Mouse (Mus musculus): ENCODE measurements around the gene Sycp3. TPM values are rescaled to one million over a fixed set of nuclear protein-coding genes. Genes with fewer than 3 reads are reported as not detected.
"Not testable (repeated sequence)": the region's sequence is repeated elsewhere in the genome, so short reads cannot be mapped to it uniquely, and the experiment has no call there.

Gene Sycp3
- polyA plus RNA-seq, 1 experiment from 2014 or later = 0.51 TPM

- Histone ChIP-seq H3K27ac (ENCODE audit: low read length) (no peak overlapping the region), H3K9me3 (replicated peaks; ENCODE audit: control insufficient read depth, low read length, poor library complexity, severe bottlenecking) (no peaks in the 10 kb centered on the region), H3K4me3 (ENCODE audit: low read depth, low read length) (no peak overlapping the region), H3K27me3 (ENCODE audit: control insufficient read depth, insufficient read depth, low read depth, low read length) (no peaks in the 10 kb centered on the region), H3K9ac (ENCODE audit: low read depth, low read length) (no peak overlapping the region), H3K4me1 (ENCODE audit: control insufficient read depth, insufficient read depth, low read length) (no peaks in the 10 kb centered on the region), H3K36me3 (ENCODE audit: control insufficient read depth, insufficient read depth, low read length) (peaks cover 33% of the 10 kb centered on the region), H3K4me2 (ENCODE audit: low read length) (no peak overlapping the region)
- WGBS = 92% methylated on average over 6 of the region's 6 CpGs
- no peak for ATAC-seq
Observed at GRCm38 (mm10) chr10:88427998-88428397, 31.4 kb upstream of the Sycp3 start.

- ATAC-seq = no peak
Observed at GRCm38 (mm10) chr10:88441224-88441623, 18.1 kb upstream of the Sycp3 start.

GRCm38 (mm10) chr10:88451221-88451620, 8.1 kb upstream of the Sycp3 start:
- no peaks in the 10 kb centered on the region for H3K9me3 ChIP-seq (replicated peaks; ENCODE audit: control insufficient read depth, low read length, poor library complexity, severe bottlenecking)
- 85% methylated on average over 2 of the region's 2 CpGs for WGBS
- H3K27me3 ChIP-seq (ENCODE audit: control insufficient read depth, insufficient read depth, low read depth, low read length) = no peaks in the 10 kb centered on the region
- peaks cover 6% of the 10 kb centered on the region for H3K36me3 ChIP-seq (ENCODE audit: control insufficient read depth, insufficient read depth, low read length)
- no peak overlapping the region for H3K9ac ChIP-seq (ENCODE audit: low read depth, low read length)
- ATAC-seq = no peak
- H3K4me2 ChIP-seq (ENCODE audit: low read length) = no peak overlapping the region
- H3K27ac ChIP-seq (ENCODE audit: low read length) = no peak overlapping the region
- no peak overlapping the region for H3K4me3 ChIP-seq (ENCODE audit: low read depth, low read length)
- H3K4me1 ChIP-seq (ENCODE audit: control insufficient read depth, insufficient read depth, low read length) = no peaks in the 10 kb centered on the region

More at GRCm38 (mm10) chr10:88441224-88441623, 18.1 kb upstream of the Sycp3 start:
- no peak overlapping the region for H3K4me2 ChIP-seq (ENCODE audit: low read length)
- no peak overlapping the region for H3K27ac ChIP-seq (ENCODE audit: low read length)
- 93% methylated on average over 6 of the region's 6 CpGs for WGBS
- no peaks in the 10 kb centered on the region for H3K4me1 ChIP-seq (ENCODE audit: control insufficient read depth, insufficient read depth, low read length)
- H3K36me3 ChIP-seq (ENCODE audit: control insufficient read depth, insufficient read depth, low read length) = peaks cover 36% of the 10 kb centered on the region
- H3K4me3 ChIP-seq (ENCODE audit: low read depth, low read length) = no peak overlapping the region
- no peak overlapping the region for H3K9ac ChIP-seq (ENCODE audit: low read depth, low read length)
- no peaks in the 10 kb centered on the region for H3K27me3 ChIP-seq (ENCODE audit: control insufficient read depth, insufficient read depth, low read depth, low read length)
- no peaks in the 10 kb centered on the region for H3K9me3 ChIP-seq (replicated peaks; ENCODE audit: control insufficient read depth, low read length, poor library complexity, severe bottlenecking)

- no peaks in the 10 kb centered on the region for H3K4me1 ChIP-seq (ENCODE audit: control insufficient read depth, insufficient read depth, low read length)
- H3K27me3 ChIP-seq (ENCODE audit: control insufficient read depth, insufficient read depth, low read depth, low read length) = no peaks in the 10 kb centered on the region
- no peaks in the 10 kb centered on the region for H3K9me3 ChIP-seq (replicated peaks; ENCODE audit: control insufficient read depth, low read length, poor library complexity, severe bottlenecking)
- no peak overlapping the region for H3K9ac ChIP-seq (ENCODE audit: low read depth, low read length)
- H3K4me2 ChIP-seq (ENCODE audit: low read length) = no peak overlapping the region
- no peaks in the 10 kb centered on the region for H3K36me3 ChIP-seq (ENCODE audit: control insufficient read depth, insufficient read depth, low read length)
- no peak for ATAC-seq
- 74% methylated on average over 6 of the region's 6 CpGs for WGBS
- no peak overlapping the region for H3K27ac ChIP-seq (ENCODE audit: low read length)
- no peak overlapping the region for H3K4me3 ChIP-seq (ENCODE audit: low read depth, low read length)
Observed at GRCm38 (mm10) chr10:88451990-88452389, 7.4 kb upstream of the Sycp3 start.

GRCm38 (mm10) chr10:88457816-88458215, 1.6 kb upstream of the Sycp3 start:
- Histone ChIP-seq H3K36me3 (ENCODE audit: control insufficient read depth, insufficient read depth, low read length) (no peaks in the 10 kb centered on the region), H3K9me3 (replicated peaks; ENCODE audit: control insufficient read depth, low read length, poor library complexity, severe bottlenecking) (no peaks in the 10 kb centered on the region), H3K4me1 (ENCODE audit: control insufficient read depth, insufficient read depth, low read length) (no peaks in the 10 kb centered on the region), H3K9ac (ENCODE audit: low read depth, low read length) (no peak overlapping the region), H3K4me2 (ENCODE audit: low read length) (no peak overlapping the region), H3K4me3 (ENCODE audit: low read depth, low read length) (no peak overlapping the region), H3K27me3 (ENCODE audit: control insufficient read depth, insufficient read depth, low read depth, low read length) (no peaks in the 10 kb centered on the region), H3K27ac (ENCODE audit: low read length) (no peak overlapping the region)
- ATAC-seq = no peak
- WGBS = 51% methylated on average over 6 of the region's 6 CpGs

GRCm38 (mm10) chr10:88460122-88460820, 902 bp downstream of the Sycp3 start:
- Histone ChIP-seq H3K27me3 (ENCODE audit: control insufficient read depth, insufficient read depth, low read depth, low read length) (no peaks in the 10 kb centered on the region), H3K4me2 (ENCODE audit: low read length) (no peak overlapping the region), H3K9me3 (replicated peaks; ENCODE audit: control insufficient read depth, low read length, poor library complexity, severe bottlenecking) (no peaks in the 10 kb centered on the region), H3K27ac (ENCODE audit: low read length) (no peak overlapping the region), H3K4me1 (ENCODE audit: control insufficient read depth, insufficient read depth, low read length) (no peaks in the 10 kb centered on the region), H3K4me3 (ENCODE audit: low read depth, low read length) (no peak overlapping the region), H3K36me3 (ENCODE audit: control insufficient read depth, insufficient read depth, low read length) (no peaks in the 10 kb centered on the region), H3K9ac (ENCODE audit: low read depth, low read length) (no peak overlapping the region)
- WGBS = 69% methylated on average over 18 of the region's 18 CpGs
- no peak for ATAC-seq

GRCm38 (mm10) chr10:88482866-88483265, 23.5 kb downstream of the Sycp3 start:
- ATAC-seq; H3K4me1 ChIP-seq (ENCODE audit: control insufficient read depth, insufficient read depth, low read length); H3K4me2 ChIP-seq (ENCODE audit: low read length); H3K27me3 ChIP-seq (ENCODE audit: control insufficient read depth, insufficient read depth, low read depth, low read length); H3K27ac ChIP-seq (ENCODE audit: low read length); H3K9ac ChIP-seq (ENCODE audit: low read depth, low read length); H3K9me3 ChIP-seq (replicated peaks; ENCODE audit: control insufficient read depth, low read length, poor library complexity, severe bottlenecking); H3K4me3 ChIP-seq (ENCODE audit: low read depth, low read length); H3K36me3 ChIP-seq (ENCODE audit: control insufficient read depth, insufficient read depth, low read length): not testable (repeated sequence)
- 96% methylated on average over 10 of the region's 10 CpGs for WGBS

- H3K9ac ChIP-seq (ENCODE audit: low read depth, low read length) = no peak overlapping the region
- no peaks in the 10 kb centered on the region for H3K27me3 ChIP-seq (ENCODE audit: control insufficient read depth, insufficient read depth, low read depth, low read length)
- H3K4me3 ChIP-seq (ENCODE audit: low read depth, low read length) = no peak overlapping the region
- no peaks in the 10 kb centered on the region for H3K4me1 ChIP-seq (ENCODE audit: control insufficient read depth, insufficient read depth, low read length)
- 95% methylated on average over 5 of the region's 5 CpGs for WGBS
- no peaks in the 10 kb centered on the region for H3K9me3 ChIP-seq (replicated peaks; ENCODE audit: control insufficient read depth, low read length, poor library complexity, severe bottlenecking)
- H3K27ac ChIP-seq (ENCODE audit: low read length) = no peak overlapping the region
- H3K36me3 ChIP-seq (ENCODE audit: control insufficient read depth, insufficient read depth, low read length) = peaks cover 5% of the 10 kb centered on the region; the same call in 1 of the 2 replicates
- no peak for ATAC-seq
- H3K4me2 ChIP-seq (ENCODE audit: low read length) = no peak overlapping the region
Observed at GRCm38 (mm10) chr10:88488629-88489028, 29.3 kb downstream of the Sycp3 start.

GRCm38 (mm10) chr10:88491632-88492031, 32.3 kb downstream of the Sycp3 start:
- H3K4me2 ChIP-seq (ENCODE audit: low read length) = no peak overlapping the region
- H3K27me3 ChIP-seq (ENCODE audit: control insufficient read depth, insufficient read depth, low read depth, low read length) = no peaks in the 10 kb centered on the region
- H3K9me3 ChIP-seq (replicated peaks; ENCODE audit: control insufficient read depth, low read length, poor library complexity, severe bottlenecking) = no peaks in the 10 kb centered on the region
- no peak overlapping the region for H3K27ac ChIP-seq (ENCODE audit: low read length)
- no peak overlapping the region for H3K4me3 ChIP-seq (ENCODE audit: low read depth, low read length)
- H3K4me1 ChIP-seq (ENCODE audit: control insufficient read depth, insufficient read depth, low read length) = no peaks in the 10 kb centered on the region
- H3K36me3 ChIP-seq (ENCODE audit: control insufficient read depth, insufficient read depth, low read length) = no peaks in the 10 kb centered on the region; the same call in 1 of the 2 replicates
- ATAC-seq = no peak
- WGBS = 61% methylated on average over 7 of the region's 7 CpGs
- H3K9ac ChIP-seq (ENCODE audit: low read depth, low read length) = no peak overlapping the region
